Mouse (Mus musculus) megakaryocyte-erythroid progenitor cell, adult 5-6 weeks (primary cell): Measurements from ENCODE around the gene Pnpla3. TPM values are rescaled to one million over a fixed set of nuclear protein-coding genes. Genes with fewer than 3 reads are reported as not detected.
A peak's percentile ranks its signal among the peaks of the same experiment; 100 is the strongest.

Experiments used
- ATAC-seq: replicated peaks from 2 replicates; pipeline ENCODE4 v1.8.0; 2016; ENCODE audit warnings: mild to moderate bottlenecking, inconsistent platforms; ENCODE audit not compliant: severe bottlenecking, poor library complexity, low FRiP score, low TSS enrichment
- total RNA-seq, 2 experiments: library from RNA; stranded (forward) in 1 of 2; stranded (reverse) in 1 of 2; fragments of 200-1000, 215-1000 nt in 1 of 2; fragments of >200 nt in 1 of 2; fragmentation: Nextera tagmentation in 1 of 2; gene quantifications; 2 replicates each; pipeline ENCODE4 v1.2.3; 2014 to 2017

The Pnpla3 gene
- total RNA-seq, 2 experiments from 2014 or later, result not detected

- ATAC-seq, result no peak
Measured at GRCm38 (mm10) chr15:84168170-84169161, 829 bp downstream of the Pnpla3 start.

- ATAC-seq, result no peak
Measured at GRCm38 (mm10) chr15:84169511-84169910, 1.9 kb downstream of the Pnpla3 start.

GRCm38 (mm10) chr15:84171166-84171565, 3.5 kb downstream of the Pnpla3 start:
- no peak for ATAC-seq

GRCm38 (mm10) chr15:84178733-84179132, 11.1 kb downstream of the Pnpla3 start:
- ATAC-seq, result no peak

GRCm38 (mm10) chr15:84182000-84182399, 14.4 kb downstream of the Pnpla3 start:
- ATAC-seq, result no peak

- 0 out of 2 replicates have a peak, but pooled peaks have one; percentile 15 for ATAC-seq
Measured at GRCm38 (mm10) chr15:84183967-84184366, 16.3 kb downstream of the Pnpla3 start.

GRCm38 (mm10) chr15:84186196-84186595, 18.6 kb downstream of the Pnpla3 start:
- no peak for ATAC-seq

- no peak for ATAC-seq
Measured at GRCm38 (mm10) chr15:84188887-84189530, 21.4 kb downstream of the Pnpla3 start.

- ATAC-seq, result no peak
Measured at GRCm38 (mm10) chr15:84189881-84190280, 22.2 kb downstream of the Pnpla3 start.

- no peak for ATAC-seq
Measured at GRCm38 (mm10) chr15:84191724-84192057, 24.1 kb downstream of the Pnpla3 start.

GRCm38 (mm10) chr15:84192058-84192791, 24.6 kb downstream of the Pnpla3 start, which contains the start of gene Samm50:
Gene Samm50 (plus strand): TSS chr15:84192241.
- ATAC-seq, result peak; percentile 97

GRCm38 (mm10) chr15:84196486-84197165, 29.0 kb downstream of the Pnpla3 start:
- no peak for ATAC-seq

GRCm38 (mm10) chr15:84207327-84207726, 39.7 kb downstream of the Pnpla3 start:
- ATAC-seq, result no peak

GRCm38 (mm10) chr15:84209517-84210412, 42.1 kb downstream of the Pnpla3 start:
- ATAC-seq, result peak; percentile 78

- no peak for ATAC-seq
Measured at GRCm38 (mm10) chr15:84210461-84210860, 42.8 kb downstream of the Pnpla3 start.

- ATAC-seq, result no peak
Measured at GRCm38 (mm10) chr15:84210941-84211340, 43.3 kb downstream of the Pnpla3 start.

- no peak for ATAC-seq
Measured at GRCm38 (mm10) chr15:84211564-84211963, 43.9 kb downstream of the Pnpla3 start.

- peak; percentile 62 for ATAC-seq
Measured at GRCm38 (mm10) chr15:84212031-84212755, 44.6 kb downstream of the Pnpla3 start.
